Mouse (Mus musculus): ENCODE data around the gene Angptl4. TPM values are rescaled to one million over a fixed set of nuclear protein-coding genes. Genes with fewer than 3 reads are reported as not detected.
"Not testable (repeated sequence)": the region's sequence is repeated elsewhere in the genome, so short reads cannot be mapped to it uniquely, and the experiment has no call there.

The Angptl4 gene
- polyA plus RNA-seq, 1 experiment from 2014 or later = 33.5 TPM

DNA sequence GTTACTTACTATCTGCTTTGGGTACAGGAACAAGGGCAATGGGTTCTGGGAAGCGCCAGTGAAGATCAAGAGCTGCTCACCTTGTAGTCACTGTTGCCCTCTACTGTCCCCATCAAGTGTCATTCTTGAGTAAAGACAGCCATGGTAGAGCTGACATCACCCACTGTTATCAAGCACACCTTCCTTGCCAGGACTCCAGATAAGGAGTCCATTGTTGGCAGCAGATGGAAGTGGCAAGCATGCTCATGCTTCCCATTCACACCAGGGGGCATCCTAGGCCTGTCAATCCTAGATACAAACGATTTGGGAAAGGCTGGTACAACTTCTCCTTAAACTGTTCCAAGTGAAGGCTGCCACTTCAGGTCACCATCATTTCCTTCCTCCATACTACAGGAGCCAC is 35.6 kb downstream of the Angptl4 start:
- Histone ChIP-seq H3K9me3 (ENCODE audit: control insufficient read depth) (no peaks in the 10 kb centered on the region), H3K36me3 (ENCODE audit: control insufficient read depth, insufficient read depth) (peaks cover 31% of the 10 kb centered on the region), H3K4me2 (replicated peaks; ENCODE audit: low read depth) (no peak overlapping the region), H3K4me3 (ENCODE audit: low read depth, low read length) (no peak overlapping the region), H3K27me3 (replicated peaks; ENCODE audit: control insufficient read depth, insufficient read depth, low read length) (no peaks in the 10 kb centered on the region), H3K4me1 (replicated peaks; ENCODE audit: control insufficient read depth, insufficient read depth, low read length) (no peaks in the 10 kb centered on the region), H3K27ac (ENCODE audit: low read depth, low read length) (no peak overlapping the region), H3K9ac (ENCODE audit: low read depth, low read length) (no peak overlapping the region)
- TF ChIP-seq CTCF (IDR thresholded peaks at IDR 0.05; ENCODE audit: low read depth) = peak; percentile 88
- 57% methylated on average over 2 of the region's 2 CpGs for WGBS
- ATAC-seq = peak; percentile 82

DNA sequence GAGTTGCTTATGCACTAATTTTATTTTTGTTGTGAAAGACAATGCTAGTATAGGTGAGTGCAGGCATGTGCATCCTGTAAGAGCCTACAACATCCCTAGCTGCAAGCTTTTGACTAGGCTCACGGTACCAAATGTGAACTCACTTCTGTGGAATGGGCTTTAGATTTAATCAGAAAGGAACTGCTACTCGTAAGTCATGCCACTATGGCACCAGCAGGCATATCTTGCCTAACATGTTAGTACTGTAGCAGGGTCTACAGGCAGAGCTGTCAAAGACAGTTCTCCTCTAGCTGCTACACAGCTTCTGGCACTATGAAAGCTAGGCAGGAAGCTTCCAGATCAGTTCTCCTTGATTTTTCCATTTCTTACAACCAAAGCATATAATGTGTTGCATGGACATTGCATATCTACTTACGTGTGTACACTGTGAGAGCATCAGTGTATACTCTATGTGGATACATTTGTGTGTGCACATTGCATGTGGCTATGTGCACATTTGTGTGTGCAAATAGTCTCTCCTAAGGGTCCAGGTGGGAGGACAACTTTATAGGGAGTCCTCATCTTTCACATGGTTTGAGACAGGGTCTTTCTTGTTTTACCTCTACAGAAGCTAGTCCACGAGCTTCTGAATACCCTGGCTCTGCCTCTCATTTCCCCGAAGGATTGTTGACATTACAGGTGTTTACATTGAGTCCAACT is 36.8 kb downstream of the Angptl4 start:
- H3K9ac ChIP-seq (ENCODE audit: low read depth, low read length) = no peak overlapping the region
- H3K4me1 ChIP-seq (replicated peaks; ENCODE audit: control insufficient read depth, insufficient read depth, low read length) = no peaks in the 10 kb centered on the region
- H3K4me3 ChIP-seq (ENCODE audit: low read depth, low read length) = no peak overlapping the region
- no peak for TF ChIP-seq CTCF (IDR thresholded peaks at IDR 0.05; ENCODE audit: low read depth)
- H3K27ac ChIP-seq (ENCODE audit: low read depth, low read length) = no peak overlapping the region
- peaks cover 31% of the 10 kb centered on the region for H3K36me3 ChIP-seq (ENCODE audit: control insufficient read depth, insufficient read depth)
- H3K9me3 ChIP-seq (ENCODE audit: control insufficient read depth) = no peaks in the 10 kb centered on the region
- ATAC-seq = no peak
- WGBS = 63% methylated on average over 5 of the region's 5 CpGs
- no peak overlapping the region for H3K4me2 ChIP-seq (replicated peaks; ENCODE audit: low read depth)
- no peaks in the 10 kb centered on the region for H3K27me3 ChIP-seq (replicated peaks; ENCODE audit: control insufficient read depth, insufficient read depth, low read length)

DNA sequence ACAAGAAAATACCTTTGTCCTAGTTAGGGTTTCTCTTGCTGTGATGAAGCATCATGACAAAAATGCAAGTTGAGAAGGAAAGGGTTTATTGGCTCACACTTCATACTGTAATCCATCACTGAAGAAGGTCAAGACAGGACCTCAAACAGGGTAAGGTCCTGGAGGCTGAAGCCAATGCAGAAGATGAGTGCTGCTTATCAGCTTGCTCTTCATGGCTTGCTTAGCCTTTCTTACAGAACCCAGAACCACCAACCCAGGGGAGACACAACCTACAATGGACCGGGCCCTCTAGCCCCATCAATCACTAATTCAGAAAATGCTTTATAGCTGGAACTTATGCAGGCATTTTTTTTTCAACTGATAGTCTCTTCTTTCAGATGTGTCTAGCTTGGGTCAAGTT is 39.2 kb downstream of the Angptl4 start:
- Histone ChIP-seq H3K27me3 (replicated peaks; ENCODE audit: control insufficient read depth, insufficient read depth, low read length) (no peaks in the 10 kb centered on the region), H3K9me3 (ENCODE audit: control insufficient read depth) (no peaks in the 10 kb centered on the region), H3K4me1 (replicated peaks; ENCODE audit: control insufficient read depth, insufficient read depth, low read length) (no peaks in the 10 kb centered on the region), H3K36me3 (ENCODE audit: control insufficient read depth, insufficient read depth) (peaks cover 10% of the 10 kb centered on the region), H3K4me2 (replicated peaks; ENCODE audit: low read depth) (no peak overlapping the region), H3K27ac (ENCODE audit: low read depth, low read length) (no peak overlapping the region), H3K4me3 (ENCODE audit: low read depth, low read length) (no peak overlapping the region), H3K9ac (ENCODE audit: low read depth, low read length) (no peak overlapping the region)
- TF ChIP-seq CTCF (IDR thresholded peaks at IDR 0.05; ENCODE audit: low read depth) = no peak
- 71% methylated on average over 1 of the region's 1 CpGs for WGBS
- no peak for ATAC-seq

DNA sequence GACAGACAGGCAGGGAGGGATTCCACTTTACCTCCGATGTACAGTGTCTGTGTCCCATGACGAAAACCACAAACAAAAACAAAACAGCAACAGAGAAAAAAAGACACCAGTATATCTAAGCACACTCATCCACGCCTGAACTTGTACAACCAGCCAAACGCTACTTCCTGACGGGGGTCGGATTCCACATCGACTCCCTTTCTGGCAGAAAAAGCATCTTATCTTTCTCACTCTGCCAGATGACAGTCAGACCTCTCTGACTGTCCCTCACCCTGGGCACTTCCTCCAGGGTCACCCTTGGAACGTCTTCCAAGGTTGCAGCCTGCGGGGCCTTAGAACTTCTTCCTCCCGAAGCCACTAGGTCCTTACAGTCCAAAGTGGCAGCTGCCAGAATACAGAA is 48.1 kb downstream of the Angptl4 start:
- H3K4me2 ChIP-seq (replicated peaks; ENCODE audit: low read depth); H3K36me3 ChIP-seq (ENCODE audit: control insufficient read depth, insufficient read depth); H3K4me3 ChIP-seq (ENCODE audit: low read depth, low read length); H3K9me3 ChIP-seq (ENCODE audit: control insufficient read depth); ATAC-seq; H3K9ac ChIP-seq (ENCODE audit: low read depth, low read length); H3K27ac ChIP-seq (ENCODE audit: low read depth, low read length); H3K27me3 ChIP-seq (replicated peaks; ENCODE audit: control insufficient read depth, insufficient read depth, low read length); H3K4me1 ChIP-seq (replicated peaks; ENCODE audit: control insufficient read depth, insufficient read depth, low read length): not testable (repeated sequence)
- 68% methylated on average over 10 of the region's 10 CpGs for WGBS

DNA sequence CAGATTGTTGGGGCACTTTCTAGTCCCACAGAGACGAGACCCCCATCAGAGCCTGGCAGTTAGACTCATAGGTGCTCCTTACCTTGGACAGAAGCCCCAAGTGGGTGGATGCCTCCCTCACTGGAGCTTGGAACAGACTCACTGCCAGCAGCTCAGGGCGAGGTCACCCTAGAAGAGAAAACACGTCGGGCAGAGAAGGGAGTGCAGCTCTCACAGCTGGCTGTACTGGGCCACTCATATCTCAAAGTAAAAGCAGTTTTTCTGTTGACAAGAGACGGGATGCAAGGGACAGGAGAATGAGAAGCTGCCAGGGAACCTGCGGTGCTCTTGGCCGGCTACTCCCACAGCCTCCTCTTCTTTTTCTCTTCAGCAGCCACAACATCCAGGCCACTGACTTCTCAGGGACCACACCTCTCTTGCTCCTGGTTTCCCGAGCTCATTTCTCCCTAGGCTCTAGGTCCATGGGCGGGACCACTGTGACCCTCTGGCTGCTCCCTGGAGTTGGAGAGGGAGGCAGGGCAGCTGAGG is 49.0 kb downstream of the Angptl4 start:
- not testable (repeated sequence) for H3K27me3 ChIP-seq (replicated peaks; ENCODE audit: control insufficient read depth, insufficient read depth, low read length); H3K4me2 ChIP-seq (replicated peaks; ENCODE audit: low read depth); H3K4me3 ChIP-seq (ENCODE audit: low read depth, low read length); H3K27ac ChIP-seq (ENCODE audit: low read depth, low read length); H3K36me3 ChIP-seq (ENCODE audit: control insufficient read depth, insufficient read depth); H3K9ac ChIP-seq (ENCODE audit: low read depth, low read length); H3K9me3 ChIP-seq (ENCODE audit: control insufficient read depth); H3K4me1 ChIP-seq (replicated peaks; ENCODE audit: control insufficient read depth, insufficient read depth, low read length); ATAC-seq
- WGBS = 51% methylated on average over 9 of the region's 9 CpGs

DNA sequence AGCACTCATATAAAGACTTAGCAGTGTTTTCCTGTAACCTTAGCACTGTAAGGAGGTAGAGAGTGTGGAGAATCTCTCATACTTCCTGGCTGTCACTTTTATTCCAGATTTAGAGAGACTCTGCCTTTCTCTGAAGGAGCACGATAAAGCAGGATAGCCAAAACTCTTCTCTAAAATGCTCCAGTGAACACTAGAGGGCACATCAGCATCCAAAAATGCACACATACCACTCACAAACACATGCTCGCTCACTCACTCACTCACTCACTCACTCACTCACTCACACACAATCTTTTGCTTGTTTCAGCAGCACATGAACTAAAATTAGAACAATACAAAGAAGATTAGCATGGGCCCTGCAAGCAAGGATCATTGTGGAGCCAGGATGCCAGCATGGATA is 52.4 kb downstream of the Angptl4 start:
- TF ChIP-seq CTCF (IDR thresholded peaks at IDR 0.05; ENCODE audit: low read depth) = peak; percentile 59
- Histone ChIP-seq H3K4me1 (replicated peaks; ENCODE audit: control insufficient read depth, insufficient read depth, low read length) (no peaks in the 10 kb centered on the region), H3K4me2 (replicated peaks; ENCODE audit: low read depth) (no peak overlapping the region), H3K9ac (ENCODE audit: low read depth, low read length) (no peak overlapping the region), H3K9me3 (ENCODE audit: control insufficient read depth) (no peaks in the 10 kb centered on the region), H3K27me3 (replicated peaks; ENCODE audit: control insufficient read depth, insufficient read depth, low read length) (no peaks in the 10 kb centered on the region), H3K36me3 (ENCODE audit: control insufficient read depth, insufficient read depth) (no peaks in the 10 kb centered on the region), H3K4me3 (ENCODE audit: low read depth, low read length) (no peak overlapping the region), H3K27ac (ENCODE audit: low read depth, low read length) (no peak overlapping the region)
- no peak for ATAC-seq
- 59% methylated on average over 2 of the region's 2 CpGs for WGBS
